Mouse (Mus musculus): Measurements from ENCODE around the gene Wdr66.

The Wdr66 gene

DNA sequence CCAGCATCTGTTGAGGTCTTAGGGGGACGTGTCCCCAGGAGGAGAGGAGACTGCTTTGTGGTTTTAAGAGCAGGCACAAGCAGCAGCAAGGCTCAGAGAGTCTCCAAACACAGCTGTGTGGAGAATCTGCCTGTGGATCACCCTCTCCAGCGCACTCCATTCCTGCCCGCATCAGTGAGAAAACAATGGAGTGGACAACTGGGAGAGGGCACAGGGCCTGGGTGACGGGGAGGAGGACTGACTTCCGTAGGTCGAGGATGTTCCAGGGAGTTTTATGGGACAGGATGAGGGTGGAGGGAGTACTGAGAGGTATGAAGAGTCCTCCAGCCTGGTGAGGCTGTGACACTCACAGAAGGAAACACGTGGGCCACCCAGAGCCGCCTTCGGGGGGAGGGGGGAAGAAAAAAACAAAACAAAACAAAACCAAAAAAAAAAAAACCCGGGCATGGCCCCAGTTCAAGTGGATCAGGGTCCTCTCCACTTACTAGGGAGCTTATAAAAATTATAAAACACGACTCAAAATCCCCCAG lies 62.0 kb downstream of the Wdr66 start:
- no peak for DNase-seq (ENCODE audit: low spot score in 2 of 2)

DNA sequence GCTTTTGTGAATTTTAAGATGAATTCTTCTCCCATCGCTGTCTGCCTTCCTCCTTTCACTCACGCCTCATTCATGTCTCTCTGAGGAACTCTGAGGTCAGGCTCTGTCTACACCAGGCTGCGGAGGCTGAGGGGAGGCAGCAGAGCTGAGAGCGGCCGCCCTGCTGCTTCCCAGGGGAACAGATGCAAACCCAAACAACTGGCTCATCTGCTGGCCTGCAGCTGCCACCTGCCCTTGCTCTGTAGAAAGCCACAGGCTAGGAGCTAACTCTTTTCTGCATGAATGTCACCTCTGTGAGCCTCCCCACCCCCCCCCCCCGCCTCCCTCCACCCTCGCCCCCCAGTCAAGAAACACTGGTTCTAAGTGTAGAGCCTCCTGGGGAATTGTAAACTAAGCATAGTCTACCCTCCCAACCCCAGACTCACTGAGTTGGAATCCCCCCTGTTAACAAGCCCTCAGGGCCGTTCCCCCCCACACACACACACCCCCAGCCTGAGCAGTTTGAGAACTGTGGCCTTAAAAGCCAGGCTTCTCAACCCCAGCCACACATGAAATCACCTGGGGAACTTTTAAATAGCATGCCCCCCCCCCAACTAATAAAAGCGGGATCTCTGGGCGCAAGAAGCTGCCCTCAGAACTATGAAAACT lies 63.4 kb downstream of the Wdr66 start:
- DNase-seq (ENCODE audit: low spot score in 2 of 2): no peak

DNA sequence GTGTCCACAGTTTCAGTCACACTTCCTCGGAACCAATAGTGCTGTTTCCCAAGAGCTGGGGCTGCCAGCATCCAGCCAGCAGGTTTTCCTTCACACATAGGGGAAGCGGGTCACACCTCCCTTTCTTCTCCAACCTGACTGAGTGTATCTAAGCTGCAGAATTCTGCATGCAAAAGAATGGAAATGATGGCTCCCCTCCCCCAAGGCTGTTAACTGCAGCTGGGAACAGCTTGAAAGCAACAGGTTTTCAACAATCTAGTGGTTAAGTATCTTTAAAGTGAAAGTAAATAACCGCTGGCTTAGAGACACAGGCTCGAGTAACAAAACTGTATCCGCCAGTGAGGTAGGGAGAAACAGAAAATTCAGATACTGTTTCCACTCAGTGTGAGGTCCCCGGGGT lies 66.1 kb downstream of the Wdr66 start:
- DNase-seq (ENCODE audit: low spot score in 2 of 2): no peak

DNA sequence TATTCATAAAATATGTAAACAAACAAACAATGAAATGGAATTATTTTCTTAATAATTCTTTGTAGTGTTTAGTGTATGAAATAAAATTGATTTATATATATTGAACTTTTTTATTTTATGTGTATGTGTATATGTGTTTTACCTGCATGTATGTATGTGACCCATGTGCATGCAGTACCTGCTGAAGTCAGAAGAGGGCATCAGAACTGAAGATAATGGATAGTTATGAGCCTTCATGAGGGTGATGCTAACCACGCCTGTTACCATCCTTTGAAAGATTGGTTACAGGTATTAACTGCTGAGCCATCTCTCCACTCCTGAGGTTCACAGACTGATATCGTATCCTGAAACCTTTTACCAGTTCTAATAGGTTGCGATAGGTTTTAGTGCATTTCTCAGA lies 68.2 kb downstream of the Wdr66 start:
- no peak for DNase-seq (ENCODE audit: low spot score in 2 of 2)

DNA sequence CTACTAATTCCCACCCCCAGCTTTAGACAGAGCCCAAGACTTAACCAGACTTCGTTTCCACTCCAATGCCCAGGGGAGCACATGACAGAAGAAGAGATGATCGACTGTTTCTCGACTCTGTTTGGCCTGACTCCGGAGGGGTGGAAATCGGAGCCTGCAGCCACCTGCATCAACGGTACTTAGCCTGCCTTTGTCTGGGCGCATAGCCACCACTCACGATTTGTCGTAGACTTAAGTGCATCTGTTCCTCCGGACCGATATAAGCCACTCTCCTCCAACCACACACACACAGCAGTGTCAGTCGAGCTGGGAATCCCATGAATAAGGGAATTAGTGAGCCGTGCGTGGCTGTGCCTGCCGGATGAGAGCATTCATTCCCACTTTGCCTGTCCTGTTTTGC lies 72.3 kb downstream of the Wdr66 start:
- DNase-seq (ENCODE audit: low spot score in 2 of 2): no peak

DNA sequence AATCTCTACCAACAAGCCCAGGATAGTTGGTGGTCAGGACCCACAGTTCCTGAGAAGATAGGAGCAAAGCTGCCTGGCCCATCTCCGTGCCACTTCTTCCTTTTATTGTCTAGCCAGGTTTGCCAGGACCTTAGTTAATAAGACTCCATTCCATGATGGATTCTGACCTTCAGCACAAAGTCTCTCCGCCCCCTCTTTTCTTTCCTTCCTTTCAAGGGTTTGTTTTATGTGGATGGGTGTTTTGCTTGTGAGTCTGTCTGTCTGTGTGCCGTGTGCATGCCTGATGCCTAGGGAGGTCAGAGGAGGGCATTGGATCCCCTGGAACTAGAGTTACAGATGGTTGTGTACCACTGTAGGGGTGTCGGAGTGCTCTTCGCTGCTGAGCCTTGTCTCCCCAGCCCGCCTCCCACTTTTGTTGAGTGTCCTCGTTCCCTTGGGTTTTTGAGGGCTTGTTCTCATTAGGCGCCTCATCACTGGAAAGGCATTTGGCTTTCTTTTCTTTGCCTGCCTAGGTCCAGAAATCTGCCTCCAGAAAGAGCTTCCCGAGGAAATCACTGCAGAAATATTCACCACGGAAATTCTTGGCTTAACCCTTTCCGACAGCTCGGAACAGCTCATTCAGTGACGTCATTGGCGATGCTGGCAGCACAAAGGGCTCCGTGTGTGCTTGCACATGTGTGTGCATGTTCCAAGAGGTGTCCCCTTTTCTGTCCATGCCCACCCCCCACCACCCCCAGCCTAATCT lies 74.3 kb downstream of the Wdr66 start:
- DNase-seq (ENCODE audit: low spot score in 2 of 2): peak in 1 of 2 experiments; percentile 28

DNA sequence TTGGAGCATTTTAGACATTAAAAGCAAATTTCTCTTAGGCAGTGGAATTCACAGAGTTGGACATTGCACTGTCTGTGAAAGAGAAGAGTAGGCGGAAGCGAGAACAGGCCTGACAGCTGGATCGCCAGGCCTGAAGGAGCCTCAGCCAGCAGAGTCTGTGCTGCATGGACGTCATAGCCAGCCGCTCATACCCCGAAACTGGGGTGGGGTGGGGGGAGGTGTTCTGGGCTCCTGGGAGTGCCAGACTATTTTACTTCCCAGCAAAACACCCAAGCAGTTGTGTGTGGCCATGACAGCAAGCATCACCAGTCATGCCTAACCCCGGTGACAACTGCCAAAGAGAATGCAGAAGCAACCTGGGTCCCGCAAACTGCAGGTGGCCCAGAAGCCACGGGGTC lies 74.8 kb downstream of the Wdr66 start:
- DNase-seq (ENCODE audit: low spot score in 2 of 2): peak in 1 of 2 experiments; percentile 56

DNA sequence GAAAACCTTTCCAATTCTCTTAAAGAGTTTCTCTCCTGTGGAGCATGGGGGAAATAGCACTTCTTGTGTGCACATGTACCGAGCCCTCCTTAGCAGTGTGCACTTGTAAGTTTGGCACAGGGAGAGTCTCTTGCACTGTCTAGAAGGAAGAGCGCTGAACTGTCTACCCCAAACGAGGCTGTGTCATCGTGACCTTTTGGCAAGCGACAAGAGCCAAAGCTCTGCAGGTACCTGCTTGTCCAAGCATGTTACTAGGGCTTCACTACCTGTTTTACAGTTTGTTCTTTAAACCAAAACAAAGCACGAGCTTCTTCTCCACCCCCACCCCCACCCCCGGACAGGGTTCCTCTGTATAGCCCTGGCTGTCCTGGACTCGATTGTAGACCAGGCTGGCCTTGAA lies 75.8 kb downstream of the Wdr66 start:
- DNase-seq (ENCODE audit: low spot score in 2 of 2): no peak

DNA sequence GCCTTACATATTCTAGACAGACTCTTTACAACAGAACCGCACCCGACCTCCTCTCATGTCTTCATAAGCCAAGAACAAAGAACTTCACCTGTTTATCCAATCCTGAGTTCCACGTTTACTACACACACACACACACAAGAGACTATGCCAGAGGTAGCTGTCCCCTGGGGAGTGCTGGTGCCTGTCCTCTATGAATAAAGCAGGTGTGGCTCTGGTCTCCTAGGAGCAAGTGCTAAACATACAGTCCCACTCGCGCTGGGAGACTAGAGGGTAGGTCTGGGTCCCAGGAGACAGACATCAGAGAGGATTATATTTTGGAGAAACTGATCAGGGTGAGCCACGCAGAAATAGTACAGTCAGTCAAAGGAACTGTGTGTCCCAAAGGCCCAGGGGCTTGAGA lies 81.7 kb downstream of the Wdr66 start:
- no peak for DNase-seq (ENCODE audit: low spot score in 2 of 2)

DNA sequence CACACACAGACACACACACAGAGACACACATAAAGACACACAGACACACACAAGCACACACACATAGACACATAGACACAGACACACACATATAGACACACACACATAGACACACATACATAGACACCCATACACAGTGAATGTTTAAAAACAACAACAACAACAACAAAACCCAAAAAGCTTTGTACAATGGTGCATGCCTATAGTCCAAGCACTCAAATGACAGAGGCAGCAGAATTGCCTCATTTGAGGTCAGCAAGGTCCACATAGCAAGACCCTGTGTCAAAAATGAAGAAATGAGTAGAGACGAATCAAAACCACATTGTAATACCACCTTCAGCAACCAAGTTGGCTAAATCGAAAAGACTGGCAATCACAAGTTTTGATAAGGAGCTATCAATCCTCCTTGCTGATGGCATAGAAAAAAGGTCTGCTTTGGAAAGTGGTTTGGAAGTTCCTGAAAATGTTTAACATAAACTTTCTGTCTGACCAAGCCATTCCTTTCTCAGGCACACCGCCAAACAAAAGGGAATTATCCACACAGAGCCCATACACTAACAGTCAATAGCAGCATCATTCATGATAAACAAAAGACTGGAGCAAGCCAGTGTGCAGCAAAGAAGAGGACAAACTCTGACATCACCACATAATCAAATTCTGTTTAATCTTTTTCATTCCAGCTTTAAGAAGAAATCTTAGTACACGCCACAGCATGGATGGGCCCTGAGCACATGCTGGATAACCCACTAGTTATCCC lies 84.5 kb downstream of the Wdr66 start:
- DNase-seq (ENCODE audit: low spot score in 2 of 2): no peak

DNA sequence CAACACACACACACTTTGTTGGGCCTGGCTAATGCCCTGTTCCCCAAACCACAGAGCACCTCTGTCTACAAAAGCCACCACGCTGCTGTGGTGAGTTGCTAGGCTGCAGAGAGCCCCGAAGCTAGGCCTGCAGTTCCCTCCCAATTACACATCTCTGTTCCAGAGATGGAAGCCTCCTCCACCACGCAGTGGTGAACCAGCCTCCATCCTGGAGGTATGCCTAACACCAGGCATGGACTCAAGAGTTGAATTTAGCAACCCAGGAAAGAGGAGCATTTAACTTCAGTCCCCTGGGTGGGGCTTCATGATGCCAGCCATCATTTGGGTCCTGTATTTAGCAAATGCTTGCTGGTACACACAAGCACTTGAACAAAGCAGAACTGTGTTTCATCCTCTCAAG lies 86.6 kb downstream of the Wdr66 start:
- peak in 1 of 2 experiments; percentile 50 for DNase-seq (ENCODE audit: low spot score in 2 of 2)

DNA sequence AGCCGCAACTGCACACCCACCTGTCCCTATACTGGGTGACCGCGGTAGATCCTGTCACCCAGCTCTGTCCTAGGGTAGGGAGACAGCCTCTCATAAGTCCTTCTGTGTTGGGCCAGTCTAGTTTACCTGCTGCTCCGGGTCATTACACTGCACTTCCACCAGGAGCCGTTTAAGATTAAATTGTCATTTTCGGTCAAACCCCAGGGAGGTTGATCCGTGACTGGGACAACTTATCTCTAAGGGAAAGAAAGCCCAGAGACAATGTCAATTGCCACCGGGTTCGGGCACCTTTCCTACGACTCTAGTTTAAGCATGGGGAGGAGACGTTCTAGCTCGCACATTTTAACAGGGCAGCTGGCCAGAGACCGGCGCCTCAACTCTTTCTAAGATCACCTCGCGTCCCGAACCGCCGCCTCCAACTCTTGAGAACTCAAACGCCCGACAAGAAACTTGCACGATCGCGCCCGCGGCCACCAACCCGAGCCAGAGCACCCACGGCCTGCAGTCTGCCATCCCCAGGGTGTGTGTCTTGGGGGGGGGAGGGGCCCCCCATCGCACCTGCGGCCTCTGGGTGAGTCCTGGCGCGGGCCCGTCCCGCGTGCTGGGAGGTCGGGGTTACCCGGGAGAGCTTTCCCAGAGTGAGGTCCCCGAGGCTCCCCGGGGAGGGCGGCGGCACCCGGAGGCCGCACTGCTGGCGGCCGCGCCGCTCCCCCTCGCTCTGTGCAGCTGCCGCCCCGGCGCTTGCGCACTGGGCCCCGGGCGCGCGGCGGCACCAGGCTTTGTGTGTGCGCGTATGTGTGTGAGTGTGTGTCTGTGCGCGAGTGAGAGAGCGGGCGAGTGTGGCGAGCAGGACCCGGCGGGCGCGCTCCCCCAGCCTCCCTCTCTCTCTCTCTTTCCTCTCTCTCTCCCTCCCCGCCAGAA lies 92.1 kb downstream of the Wdr66 start, which contains the start of gene Bcl7a:
Bcl7a (plus strand) TSS at position 128 of the 921 bp plus-strand sequence.
- DNase-seq (ENCODE audit: low spot score in 2 of 2): peak; percentile 72 to 94

DNA sequence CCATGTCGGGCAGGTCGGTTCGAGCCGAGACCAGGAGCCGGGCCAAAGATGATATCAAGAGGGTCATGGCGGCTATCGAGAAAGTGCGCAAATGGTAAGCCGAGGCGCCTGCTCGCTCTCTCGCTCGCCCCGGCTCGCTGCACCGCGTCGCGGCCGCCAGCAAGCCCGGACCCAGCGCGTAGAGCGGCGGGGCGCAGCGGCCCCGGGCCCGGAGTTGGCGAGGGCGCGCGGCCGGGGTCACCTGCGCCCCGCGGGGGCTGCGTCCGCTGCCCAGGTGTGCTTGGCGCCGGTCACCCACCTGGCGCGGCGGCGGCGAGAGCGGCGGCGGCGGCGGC lies 92.7 kb downstream of the Wdr66 start:
- no peak for DNase-seq (ENCODE audit: low spot score in 2 of 2)

DNA sequence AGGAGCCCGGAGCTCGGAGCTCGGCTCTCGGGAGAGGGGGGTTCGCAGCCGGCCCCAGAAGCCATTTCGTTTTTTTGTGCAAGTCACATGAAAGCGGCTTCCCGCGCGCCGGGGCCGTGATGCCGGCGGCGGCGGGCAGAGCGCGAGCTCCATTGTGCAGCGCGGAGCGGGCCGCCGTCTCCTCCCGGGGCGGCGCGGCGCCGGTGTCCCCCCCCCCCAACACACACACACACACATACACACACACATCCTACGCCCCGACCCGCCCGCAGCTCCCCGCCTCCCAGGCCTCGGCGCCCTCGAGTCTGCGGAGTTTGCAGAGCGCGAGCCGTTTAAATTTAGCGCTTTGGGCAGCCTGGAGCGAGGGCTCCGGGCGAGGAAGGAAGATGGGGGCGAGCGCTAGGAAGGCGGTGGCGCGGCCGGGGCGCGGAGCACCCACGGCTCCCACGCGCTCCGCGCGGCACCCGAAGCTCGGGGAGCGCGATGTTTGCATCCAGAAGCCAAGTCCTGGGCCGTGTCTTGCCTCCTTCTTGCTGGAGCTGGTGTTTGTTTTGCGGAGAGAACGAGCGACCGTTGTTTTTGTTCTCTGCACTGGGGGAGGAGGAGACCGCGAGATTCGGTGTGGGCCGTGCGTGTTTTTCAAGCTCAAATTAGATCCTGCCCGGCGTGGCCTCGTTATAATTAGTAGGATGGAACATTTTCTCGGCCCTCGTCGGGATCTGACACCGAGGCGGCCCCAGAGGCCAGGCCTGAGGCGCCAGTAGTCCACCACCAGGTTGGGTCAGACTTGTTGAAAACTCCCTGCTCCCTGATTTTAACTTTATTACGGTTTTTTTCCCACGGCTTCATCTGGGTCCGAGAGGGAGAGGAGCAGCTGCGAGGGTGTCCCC lies 93.3 kb downstream of the Wdr66 start:
- DNase-seq (ENCODE audit: low spot score in 2 of 2): peak in 1 of 2 experiments; percentile 58

DNA sequence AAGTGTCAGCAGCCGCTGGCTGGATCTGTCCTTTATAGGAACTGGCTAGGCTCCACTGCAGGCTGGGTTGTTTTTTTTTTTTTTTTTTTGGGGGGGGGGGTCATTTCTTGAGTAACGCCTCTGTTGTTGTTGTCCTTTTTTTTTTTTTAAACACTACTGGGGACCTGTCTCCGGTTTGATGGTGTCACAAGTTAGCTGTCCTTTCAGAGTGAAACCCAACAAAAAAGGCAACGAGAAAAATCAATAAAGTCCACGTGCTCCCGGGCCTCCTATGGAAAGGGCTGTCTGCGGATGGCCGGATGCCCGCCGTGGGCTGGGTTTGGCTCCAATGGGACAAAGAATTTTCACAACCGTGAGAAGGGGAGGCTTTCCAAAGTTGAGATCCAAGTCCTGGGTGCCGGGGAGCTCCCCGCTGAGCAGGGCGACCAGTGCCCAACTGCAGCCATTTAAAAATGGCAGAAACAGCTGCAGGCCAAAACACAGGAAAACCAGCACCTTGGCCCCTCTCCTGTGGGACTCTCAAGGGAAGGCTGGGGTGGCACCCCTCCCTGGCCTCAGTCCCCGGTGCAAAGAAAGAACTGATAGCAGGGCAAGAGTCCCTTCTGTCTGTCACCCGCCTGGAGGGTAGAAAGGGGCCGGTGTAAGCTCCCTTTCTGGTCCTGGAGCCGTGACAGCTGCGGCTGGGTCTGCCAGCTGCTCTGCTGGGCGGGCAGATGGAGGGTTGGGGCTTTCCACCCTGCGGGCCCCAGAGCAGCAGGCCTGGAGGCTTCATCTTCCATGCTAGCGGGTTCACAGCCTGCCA lies 94.2 kb downstream of the Wdr66 start:
- peak in 1 of 2 experiments; percentile 62 for DNase-seq (ENCODE audit: low spot score in 2 of 2)

DNA sequence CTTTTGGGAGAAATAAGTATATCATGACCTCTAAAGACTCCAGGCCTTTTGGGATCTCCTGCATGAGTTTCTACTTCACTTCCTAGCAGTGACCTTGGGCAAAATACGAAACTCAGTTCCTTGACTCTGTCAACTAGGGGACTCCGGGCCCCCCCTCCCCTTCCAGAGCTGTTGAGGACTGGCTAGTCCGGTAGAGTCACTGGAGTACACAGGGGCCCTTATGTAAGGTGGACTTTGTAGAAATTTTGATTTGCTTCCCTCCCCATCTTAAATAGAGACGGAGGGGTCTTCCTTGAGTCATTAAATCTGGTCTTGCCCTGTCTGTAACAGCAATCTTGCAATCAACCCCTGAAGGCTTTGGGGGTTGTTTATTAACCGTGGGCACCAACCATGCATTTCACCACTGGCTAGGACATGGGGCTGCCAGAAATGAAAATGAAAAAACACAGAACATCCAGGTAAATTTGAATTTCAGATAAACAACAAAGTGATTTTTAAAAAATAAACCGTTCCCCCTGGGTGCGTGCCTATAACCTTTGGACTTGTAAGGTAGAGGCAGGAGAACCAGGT lies 94.9 kb downstream of the Wdr66 start:
- no peak for DNase-seq (ENCODE audit: low spot score in 2 of 2)

DNA sequence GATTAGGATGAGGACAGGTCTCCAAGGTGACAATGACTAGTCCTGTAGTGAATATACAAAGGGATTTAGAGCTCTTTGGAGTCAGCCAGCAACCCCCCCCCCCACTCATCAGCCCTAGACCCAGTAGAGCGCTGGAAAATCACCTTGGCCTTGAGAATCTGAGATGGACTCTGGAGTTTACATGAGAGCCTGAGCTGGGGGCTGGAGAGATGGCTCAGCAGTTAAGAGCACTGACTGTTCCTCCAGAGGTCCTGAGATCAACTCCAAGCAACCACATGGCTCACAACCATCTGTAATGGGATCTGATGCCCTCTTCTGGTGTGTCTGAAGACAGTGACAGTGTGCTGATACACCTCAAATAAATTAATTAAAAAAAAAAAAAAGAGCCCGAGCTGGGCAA lies 96.1 kb downstream of the Wdr66 start:
- DNase-seq (ENCODE audit: low spot score in 2 of 2): no peak

DNA sequence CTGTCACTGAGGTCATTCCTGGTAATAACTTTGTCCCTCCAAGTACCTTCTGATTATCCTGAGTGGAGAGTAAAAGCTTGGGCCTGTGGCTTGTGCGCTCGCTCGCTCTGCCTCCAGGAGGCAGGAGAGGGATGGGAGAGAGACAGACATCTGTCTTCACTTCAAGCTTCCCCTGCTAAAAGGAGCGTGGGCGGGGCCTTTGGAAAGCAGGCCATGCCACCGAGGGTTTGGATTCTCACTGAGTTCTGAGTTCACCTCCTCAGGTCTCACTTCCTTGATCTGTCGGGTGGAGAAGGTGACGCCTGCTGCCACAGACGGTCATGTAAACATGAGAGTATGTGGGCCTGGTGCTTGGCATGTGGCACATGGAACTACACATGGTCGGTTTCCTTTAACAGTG lies 98.5 kb downstream of the Wdr66 start:
- DNase-seq (ENCODE audit: low spot score in 2 of 2): no peak

DNA sequence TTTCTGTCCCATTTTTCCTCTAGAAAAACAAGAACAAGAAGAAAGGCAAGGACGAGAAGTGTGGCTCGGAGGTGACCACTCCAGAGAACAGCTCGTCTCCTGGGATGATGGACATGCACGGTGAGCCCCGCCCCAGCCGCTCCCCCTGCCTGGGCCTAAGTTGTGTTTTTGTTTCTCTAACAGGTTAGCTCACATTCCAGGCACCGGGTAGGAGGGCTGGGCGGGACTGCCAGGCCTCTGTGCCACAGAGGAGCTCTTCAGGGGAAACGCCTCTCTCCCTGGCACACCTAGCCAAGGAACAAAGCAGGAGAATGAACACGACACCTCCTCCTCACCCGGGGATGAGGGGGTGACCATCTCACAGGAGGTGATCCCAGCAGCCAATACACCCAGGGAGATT lies 104.0 kb downstream of the Wdr66 start:
- no peak for DNase-seq (ENCODE audit: low spot score in 2 of 2)
